Mouse (Mus musculus) myocyte (in vitro differentiated cells): ENCODE data around the gene Pitpnb.

Experiments used
- E2F4 ChIP-seq: IDR thresholded peaks from one replicate; pipeline ENCODE4 v1.6.1; 2011; ENCODE audit warnings: mild to moderate bottlenecking, control low read depth, moderate library complexity; ENCODE audit not compliant: insufficient read depth
- MAX ChIP-seq: IDR thresholded peaks from one replicate; pipeline ENCODE4 v1.6.1; 2011; ENCODE audit warnings: low read depth, mild to moderate bottlenecking, control low read depth
- MYOD1 ChIP-seq, 3 experiments: IDR thresholded peaks; one replicate each; pipeline ENCODE4 v1.6.1; 2011; ENCODE audit warnings: control low read depth in 2 of 3, low read depth in 2 of 3, mild to moderate bottlenecking in 2 of 3, moderate library complexity in 1 of 3; ENCODE audit not compliant: insufficient read length in 2 of 3, control insufficient read depth in 1 of 3
- MYOG ChIP-seq, 3 experiments: IDR thresholded peaks; one replicate each; pipeline ENCODE4 v1.6.1; 2011; ENCODE audit warnings: control low read depth in 2 of 3, low read depth in 2 of 3, mild to moderate bottlenecking in 2 of 3; ENCODE audit not compliant: insufficient read length in 2 of 3, control insufficient read depth in 1 of 3, insufficient read depth in 1 of 3
- POLR2A ChIP-seq: IDR thresholded peaks from one replicate; pipeline ENCODE4 v1.6.1; 2011; ENCODE audit warnings: low read depth, mild to moderate bottlenecking, control low read depth, moderate library complexity; ENCODE audit not compliant: insufficient read length
- POLR2AphosphoS2 ChIP-seq: IDR thresholded peaks from one replicate; pipeline ENCODE4 v1.6.1; 2011; ENCODE audit warnings: low read depth, control low read depth; ENCODE audit not compliant: insufficient read length
- REST ChIP-seq: IDR thresholded peaks from one replicate; pipeline ENCODE4 v1.6.1; 2011; ENCODE audit warnings: mild to moderate bottlenecking, control low read depth, moderate library complexity; ENCODE audit not compliant: insufficient read depth, insufficient read length
- SRF ChIP-seq: IDR thresholded peaks from one replicate; pipeline ENCODE4 v1.6.1; 2011; ENCODE audit warnings: low read depth; ENCODE audit not compliant: control insufficient read depth, insufficient read length
- TCF12 ChIP-seq: IDR thresholded peaks from one replicate; pipeline ENCODE4 v1.6.1; 2011; ENCODE audit warnings: mild to moderate bottlenecking, control low read depth; ENCODE audit not compliant: poor library complexity, insufficient read depth, severe bottlenecking
- TCF3 ChIP-seq: IDR thresholded peaks from one replicate; pipeline ENCODE4 v1.6.1; 2011; ENCODE audit warnings: low read depth, control low read depth; ENCODE audit not compliant: insufficient read length
- USF1 ChIP-seq: IDR thresholded peaks from one replicate; pipeline ENCODE4 v1.6.1; 2011; ENCODE audit warnings: low read depth, mild to moderate bottlenecking, control low read depth, moderate library complexity

- TF ChIP-seq POLR2A (no peak), TCF12 (no peak), MYOG (IDR thresholded peaks at IDR 0.05; ENCODE audit: control insufficient read depth in 1 of 3, insufficient read depth in 1 of 3, insufficient read length in 2 of 3, low read depth in 2 of 3) (no peak), USF1 (no peak), POLR2AphosphoS2 (no peak), SRF (no peak), TCF3 (no peak), REST (no peak), MYOD1 (IDR thresholded peaks at IDR 0.05; ENCODE audit: control insufficient read depth in 1 of 3, insufficient read length in 2 of 3, low read depth in 2 of 3) (no peak), E2F4 (no peak), MAX (no peak)
These were observed 91.7 kb downstream of the Pitpnb start for GRCm38 (mm10) chr5:111422058-111422800.
